Mouse (Mus musculus) NIH3T3 (cell line): Measurements from ENCODE around the gene Pitx2.

ENCODE experiments used
- DNase-seq: peaks from one replicate; pipeline ENCODE4 v3.0.0-alpha.2; 2012; ENCODE audit warnings: low read depth

Gene Pitx2

GRCm38 (mm10) chr3:129202871-129203740, 3.4 kb downstream of the Pitx2 start:
- no peak for DNase-seq

GRCm38 (mm10) chr3:129203761-129204440, 4.2 kb downstream of the Pitx2 start:
- DNase-seq = no peak

- DNase-seq = peak; percentile 17
Observed at GRCm38 (mm10) chr3:129204441-129205313, 5.0 kb downstream of the Pitx2 start.

GRCm38 (mm10) chr3:129205481-129206175, 6.0 kb downstream of the Pitx2 start:
- DNase-seq = no peak

- DNase-seq = no peak
Observed at GRCm38 (mm10) chr3:129206776-129207175, 7.1 kb downstream of the Pitx2 start.

GRCm38 (mm10) chr3:129207231-129208030, 7.8 kb downstream of the Pitx2 start:
- DNase-seq = no peak

GRCm38 (mm10) chr3:129208031-129208380, 8.3 kb downstream of the Pitx2 start:
- DNase-seq = no peak

GRCm38 (mm10) chr3:129208421-129208820, 8.7 kb downstream of the Pitx2 start:
- no peak for DNase-seq

GRCm38 (mm10) chr3:129209266-129209665, 9.6 kb downstream of the Pitx2 start:
- no peak for DNase-seq

- no peak for DNase-seq
Observed at GRCm38 (mm10) chr3:129209771-129210170, 10.1 kb downstream of the Pitx2 start.

- DNase-seq = no peak
Observed at GRCm38 (mm10) chr3:129212038-129212645, 12.5 kb downstream of the Pitx2 start.

- no peak for DNase-seq
Observed at GRCm38 (mm10) chr3:129212807-129213206, 13.1 kb downstream of the Pitx2 start.

- DNase-seq = peak; percentile 69
Observed at GRCm38 (mm10) chr3:129213633-129214145, 14.0 kb downstream of the Pitx2 start.

- no peak for DNase-seq
Observed at GRCm38 (mm10) chr3:129214146-129214665, 14.5 kb downstream of the Pitx2 start.

- DNase-seq = no peak
Observed at GRCm38 (mm10) chr3:129214666-129215161, 15.0 kb downstream of the Pitx2 start.

GRCm38 (mm10) chr3:129215241-129215750, 15.6 kb downstream of the Pitx2 start:
- no peak for DNase-seq

- no peak for DNase-seq
Observed at GRCm38 (mm10) chr3:129215751-129216331, 16.2 kb downstream of the Pitx2 start.

GRCm38 (mm10) chr3:129216491-129216890, 16.8 kb downstream of the Pitx2 start:
- DNase-seq = no peak

GRCm38 (mm10) chr3:129216911-129217561, 17.4 kb downstream of the Pitx2 start:
- DNase-seq = no peak
